Mouse (Mus musculus): Measurements from ENCODE around the gene Ercc6. TPM values are rescaled to one million over a fixed set of nuclear protein-coding genes. Genes with fewer than 3 reads are reported as not detected.
A peak's percentile ranks its signal among the peaks of the same experiment; 100 is the strongest.

The Ercc6 gene
- polyA plus RNA-seq, 1 experiment, result 2.0 TPM

DNA sequence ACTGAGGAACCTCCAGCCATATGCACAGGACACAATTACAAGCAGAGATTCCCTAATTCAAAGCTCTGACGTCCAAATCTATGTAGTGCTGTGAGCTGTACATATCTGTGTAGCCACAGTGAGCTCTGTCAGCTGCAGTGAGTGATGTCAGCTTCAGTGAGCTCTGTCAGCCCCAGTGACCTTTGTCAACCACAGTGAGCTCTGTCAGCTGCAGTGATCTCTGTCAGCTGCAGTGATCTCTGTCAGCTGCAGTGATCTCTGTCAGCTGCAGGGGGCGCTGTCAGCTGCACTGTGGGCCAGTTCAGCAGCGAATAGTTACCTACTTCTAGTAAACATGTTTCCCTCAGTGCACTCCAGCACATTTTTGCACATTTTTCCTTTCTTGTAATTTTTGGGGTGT is 96.1 kb downstream of the Ercc6 start:
- Histone ChIP-seq H3K36me3 (ENCODE audit: control insufficient read depth, insufficient read depth, low read length) (no peaks in the 10 kb centered on the region), H3K4me1 (ENCODE audit: control insufficient read depth, insufficient read depth, insufficient read length, low read length) (no peaks in the 10 kb centered on the region), H3K27ac (ENCODE audit: insufficient read depth, low read depth, low read length) (no peak overlapping the region), H3K4me3 (ENCODE audit: low read depth, low read length) (no peak overlapping the region), H3K27me3 (ENCODE audit: control insufficient read depth, insufficient read depth, low read length) (no peaks in the 10 kb centered on the region)
- WGBS, result 15% methylated on average over 3 of the region's 3 CpGs
- no peak for TF ChIP-seq POLR2A (IDR thresholded peaks at IDR 0.05; ENCODE audit: low read depth, low read length)
- peak; percentile 60; the same call in 1 of the 2 replicates for TF ChIP-seq CTCF (IDR thresholded peaks at IDR 0.05; ENCODE audit: extremely low read depth, insufficient read length, insufficient replicate concordance, low read depth, low read length)

DNA sequence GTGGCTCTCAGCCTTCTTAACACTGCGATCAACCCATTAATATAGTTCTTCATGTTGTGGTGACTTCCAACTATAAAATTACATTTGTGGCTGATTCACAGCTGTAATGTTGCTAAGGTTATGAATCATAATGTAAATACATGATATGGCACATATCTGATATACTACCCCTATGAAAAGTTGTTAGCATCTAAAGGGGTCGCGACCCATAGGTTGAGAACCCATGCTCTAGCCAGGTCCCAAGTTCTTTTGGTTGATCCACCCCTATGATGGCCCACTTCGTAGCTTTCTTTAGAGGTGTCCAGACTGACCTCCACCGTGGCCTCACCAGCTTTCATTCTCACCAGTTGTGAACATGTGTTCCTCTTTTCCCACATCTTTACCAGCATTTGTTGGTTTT is 103.9 kb downstream of the Ercc6 start:
- no peak overlapping the region for H3K27ac ChIP-seq (ENCODE audit: insufficient read depth, low read depth, low read length)
- WGBS, result 80% methylated on average over 5 of the region's 5 CpGs

DNA sequence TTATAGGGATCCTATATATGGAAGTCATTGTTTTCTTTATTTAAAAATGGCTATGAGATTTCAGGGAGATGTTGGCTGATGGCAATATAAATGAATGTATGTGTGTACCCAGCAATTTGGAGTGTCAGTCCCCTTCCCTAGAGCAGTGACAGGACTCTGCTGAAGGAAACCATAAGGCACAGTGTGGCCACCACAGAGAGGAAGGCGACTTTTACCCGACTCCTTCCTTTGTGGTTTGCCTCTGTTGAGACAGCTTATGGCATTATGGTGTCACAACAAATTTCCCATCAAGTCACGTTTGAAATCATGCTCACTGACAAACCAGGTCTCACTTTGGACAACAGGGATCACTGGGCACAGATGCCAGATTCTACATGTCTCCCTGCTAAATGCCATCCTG is 110.9 kb downstream of the Ercc6 start:
- WGBS, result 75% methylated on average over 3 of the region's 3 CpGs
- Histone ChIP-seq H3K27me3 (ENCODE audit: control insufficient read depth, insufficient read depth, low read length) (no peaks in the 10 kb centered on the region), H3K36me3 (ENCODE audit: control insufficient read depth, insufficient read depth, low read length) (no peaks in the 10 kb centered on the region), H3K27ac (ENCODE audit: insufficient read depth, low read depth, low read length) (no peak overlapping the region), H3K4me1 (ENCODE audit: control insufficient read depth, insufficient read depth, insufficient read length, low read length) (no peaks in the 10 kb centered on the region), H3K4me3 (ENCODE audit: low read depth, low read length) (no peak overlapping the region)
- TF ChIP-seq CTCF (IDR thresholded peaks at IDR 0.05; ENCODE audit: extremely low read depth, insufficient read length, insufficient replicate concordance, low read depth, low read length) (no peak), POLR2A (IDR thresholded peaks at IDR 0.05; ENCODE audit: low read depth, low read length) (no peak)

More for the DNA sequence above, 103.9 kb downstream of the Ercc6 start:
- no peaks in the 10 kb centered on the region for H3K36me3 ChIP-seq (ENCODE audit: control insufficient read depth, insufficient read depth, low read length)
- H3K4me3 ChIP-seq (ENCODE audit: low read depth, low read length), result no peak overlapping the region
- no peaks in the 10 kb centered on the region for H3K4me1 ChIP-seq (ENCODE audit: control insufficient read depth, insufficient read depth, insufficient read length, low read length)
- TF ChIP-seq POLR2A (IDR thresholded peaks at IDR 0.05; ENCODE audit: low read depth, low read length), result no peak
- no peak for TF ChIP-seq CTCF (IDR thresholded peaks at IDR 0.05; ENCODE audit: extremely low read depth, insufficient read length, insufficient replicate concordance, low read depth, low read length)
- no peaks in the 10 kb centered on the region for H3K27me3 ChIP-seq (ENCODE audit: control insufficient read depth, insufficient read depth, low read length)

DNA sequence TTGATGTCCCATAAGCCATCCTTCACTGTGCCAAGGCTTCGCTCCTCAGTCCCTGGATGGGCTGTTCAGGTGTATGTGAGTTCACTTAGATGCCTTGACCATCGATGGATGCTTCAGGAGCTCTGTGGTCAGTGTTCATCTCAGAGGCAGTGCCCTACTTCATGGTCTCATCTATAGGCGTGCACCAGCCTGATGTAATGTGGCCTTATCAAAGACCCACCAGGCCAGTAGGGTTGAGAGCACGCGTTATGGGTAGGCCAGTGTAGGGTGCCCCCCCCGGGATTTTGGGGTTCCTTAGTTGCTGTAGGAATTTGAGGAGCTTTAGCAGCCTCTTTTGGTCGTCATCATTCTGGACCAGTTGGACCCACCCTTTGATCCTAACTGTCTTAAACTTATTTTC is 111.5 kb downstream of the Ercc6 start:
- H3K27me3 ChIP-seq (ENCODE audit: control insufficient read depth, insufficient read depth, low read length), result no peaks in the 10 kb centered on the region
- no peak overlapping the region for H3K4me3 ChIP-seq (ENCODE audit: low read depth, low read length)
- no peaks in the 10 kb centered on the region for H3K4me1 ChIP-seq (ENCODE audit: control insufficient read depth, insufficient read depth, insufficient read length, low read length)
- WGBS, result 83% methylated on average over 7 of the region's 7 CpGs
- no peaks in the 10 kb centered on the region for H3K36me3 ChIP-seq (ENCODE audit: control insufficient read depth, insufficient read depth, low read length)
- H3K27ac ChIP-seq (ENCODE audit: insufficient read depth, low read depth, low read length), result no peak overlapping the region
- no peak for TF ChIP-seq CTCF (IDR thresholded peaks at IDR 0.05; ENCODE audit: extremely low read depth, insufficient read length, insufficient replicate concordance, low read depth, low read length)
- TF ChIP-seq POLR2A (IDR thresholded peaks at IDR 0.05; ENCODE audit: low read depth, low read length), result no peak

DNA sequence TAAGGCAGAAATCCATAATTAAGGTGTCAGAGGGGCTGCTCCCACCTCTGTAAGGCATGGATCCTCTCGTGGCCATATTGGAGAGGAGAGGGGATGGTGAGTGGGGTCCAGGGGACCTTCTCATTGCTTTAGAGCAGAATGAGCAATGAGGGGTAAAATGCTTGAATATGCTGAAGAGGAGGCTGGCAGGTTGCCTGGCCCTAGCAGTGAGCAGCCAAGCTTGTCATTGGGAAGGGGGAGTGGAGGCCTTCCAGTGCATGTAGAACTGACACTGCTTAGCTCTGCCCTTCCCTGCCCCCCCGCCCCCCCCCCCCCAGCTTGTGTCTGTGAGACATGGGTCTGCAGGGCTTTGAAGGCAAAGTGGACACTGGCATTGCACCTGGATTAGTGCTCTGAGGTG is 114.0 kb downstream of the Ercc6 start:
- H3K4me3 ChIP-seq (ENCODE audit: low read depth, low read length), result no peak overlapping the region
- H3K4me1 ChIP-seq (ENCODE audit: control insufficient read depth, insufficient read depth, insufficient read length, low read length), result no peaks in the 10 kb centered on the region
- H3K36me3 ChIP-seq (ENCODE audit: control insufficient read depth, insufficient read depth, low read length), result no peaks in the 10 kb centered on the region
- TF ChIP-seq CTCF (IDR thresholded peaks at IDR 0.05; ENCODE audit: extremely low read depth, insufficient read length, insufficient replicate concordance, low read depth, low read length), result no peak
- no peak for TF ChIP-seq POLR2A (IDR thresholded peaks at IDR 0.05; ENCODE audit: low read depth, low read length)
- H3K27me3 ChIP-seq (ENCODE audit: control insufficient read depth, insufficient read depth, low read length), result no peaks in the 10 kb centered on the region
- no peak overlapping the region for H3K27ac ChIP-seq (ENCODE audit: insufficient read depth, low read depth, low read length)
- 25% methylated on average over 2 of the region's 2 CpGs for WGBS

DNA sequence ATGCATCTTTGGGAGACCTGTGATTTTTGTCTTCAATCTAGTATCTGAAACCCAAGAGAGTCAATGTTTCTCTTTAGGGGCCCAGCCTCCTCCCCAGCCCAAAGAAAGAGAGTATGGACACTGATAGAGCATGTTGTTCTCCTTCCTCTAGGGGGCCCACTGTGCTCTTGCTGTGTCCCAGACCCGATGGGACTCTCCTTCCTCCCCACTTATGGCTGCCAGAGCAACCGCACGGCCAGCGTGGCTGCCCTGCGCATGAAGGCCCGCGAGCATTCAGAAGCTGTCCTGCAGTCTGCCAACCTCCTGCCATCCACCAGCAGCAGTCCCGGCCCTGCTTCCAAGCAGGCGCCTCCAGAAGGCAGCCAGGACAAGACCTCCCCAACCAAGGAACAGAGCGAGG is 115.3 kb downstream of the Ercc6 start:
- WGBS, result 52% methylated on average over 10 of the region's 10 CpGs
- H3K27me3 ChIP-seq (ENCODE audit: control insufficient read depth, insufficient read depth, low read length), result no peaks in the 10 kb centered on the region
- TF ChIP-seq POLR2A (IDR thresholded peaks at IDR 0.05; ENCODE audit: low read depth, low read length) (no peak), CTCF (IDR thresholded peaks at IDR 0.05; ENCODE audit: extremely low read depth, insufficient read length, insufficient replicate concordance, low read depth, low read length) (no peak)

More for the DNA sequence above, 115.3 kb downstream of the Ercc6 start:
- Histone ChIP-seq H3K36me3 (ENCODE audit: control insufficient read depth, insufficient read depth, low read length) (no peaks in the 10 kb centered on the region), H3K4me1 (ENCODE audit: control insufficient read depth, insufficient read depth, insufficient read length, low read length) (no peaks in the 10 kb centered on the region), H3K27ac (ENCODE audit: insufficient read depth, low read depth, low read length) (no peak overlapping the region), H3K4me3 (ENCODE audit: low read depth, low read length) (no peak overlapping the region)

Other genes starting within 250 kb of the Ercc6 start
- gene Ogdhl, start 191.5 kb upstream of the Ercc6 start, polyA plus RNA-seq (2012; rRNA removed), result 1.2 and 1.9 TPM in 2 replicates
- gene 1700024G13Rik, start 125.1 kb upstream of the Ercc6 start, polyA plus RNA-seq (2012; rRNA removed), result not detected in 2 replicates
- gene Slc18a3, start 48.7 kb upstream of the Ercc6 start, polyA plus RNA-seq (2012; rRNA removed), result 0.75 and 1.4 TPM in 2 replicates
- 0.36 and 1.4 TPM in 2 replicates for gene Chat, start 47.5 kb upstream of the Ercc6 start, polyA plus RNA-seq (2012; rRNA removed)
- gene Prrxl1, start 85.9 kb downstream of the Ercc6 start, polyA plus RNA-seq (2012; rRNA removed), result not detected in 2 replicates
- gene 3425401B19Rik, start 171.8 kb downstream of the Ercc6 start, polyA plus RNA-seq (2012; rRNA removed), result 0.11 TPM in 2 replicates